Mouse (Mus musculus): Measurements from ENCODE around the gene Gm10320. TPM values are rescaled to one million over a fixed set of nuclear protein-coding genes. Genes with fewer than 3 reads are reported as not detected.

Gene Gm10320
- polyA plus RNA-seq, 1 experiment from 2014 or later, result 1.8 TPM

- no peak for DNase-seq (ENCODE audit: low spot score)
- peaks cover 18% of the 10 kb centered on the region for H3K4me1 ChIP-seq (replicated peaks; ENCODE audit: insufficient read depth, low read length)
- H3K36me3 ChIP-seq (ENCODE audit: insufficient read depth, low read length), result no peaks in the 10 kb centered on the region
- H3K27me3 ChIP-seq (ENCODE audit: insufficient read depth, low read length), result peaks cover 65% of the 10 kb centered on the region
- no peak overlapping the region for H3K4me3 ChIP-seq (replicated peaks; ENCODE audit: low read depth, low read length)
- no peak for ATAC-seq (replicated peaks; ENCODE audit: low FRiP score, low read depth)
- no peak overlapping the region for H3K9ac ChIP-seq (ENCODE audit: low read depth, low read length)
- TF ChIP-seq CTCF (IDR thresholded peaks at IDR 0.05; ENCODE audit: low read depth), result no peak
- no peaks in the 10 kb centered on the region for H3K9me3 ChIP-seq (replicated peaks; ENCODE audit: low read length)
- no peak overlapping the region for H3K27ac ChIP-seq
- no peak overlapping the region for H3K4me2 ChIP-seq (ENCODE audit: low read length)
- 31% methylated on average over 6 of the region's 6 CpGs for WGBS
Measured at GRCm38 (mm10) chr13:98501321-98501720, 9.5 kb upstream of the Gm10320 start.

- no peak for TF ChIP-seq CTCF (IDR thresholded peaks at IDR 0.05; ENCODE audit: low read depth)
- no peak for DNase-seq (ENCODE audit: low spot score)
- Histone ChIP-seq H3K27ac (no peak overlapping the region), H3K4me1 (replicated peaks; ENCODE audit: insufficient read depth, low read length) (peaks cover 18% of the 10 kb centered on the region), H3K4me3 (replicated peaks; ENCODE audit: low read depth, low read length) (no peak overlapping the region), H3K36me3 (ENCODE audit: insufficient read depth, low read length) (no peaks in the 10 kb centered on the region), H3K9ac (ENCODE audit: low read depth, low read length) (no peak overlapping the region), H3K4me2 (ENCODE audit: low read length) (no peak overlapping the region), H3K27me3 (ENCODE audit: insufficient read depth, low read length) (peaks cover 60% of the 10 kb centered on the region), H3K9me3 (replicated peaks; ENCODE audit: low read length) (no peaks in the 10 kb centered on the region)
- 34% methylated on average over 13 of the region's 13 CpGs for WGBS
- ATAC-seq (replicated peaks; ENCODE audit: low FRiP score, low read depth), result no peak
Measured at GRCm38 (mm10) chr13:98500471-98501125, 8.8 kb upstream of the Gm10320 start.

- no peak overlapping the region for H3K27ac ChIP-seq
- H3K4me3 ChIP-seq (replicated peaks; ENCODE audit: low read depth, low read length), result no peak overlapping the region
- ATAC-seq (replicated peaks; ENCODE audit: low FRiP score, low read depth) (no peak), DNase-seq (ENCODE audit: low spot score) (no peak)
- no peak overlapping the region for H3K9ac ChIP-seq (ENCODE audit: low read depth, low read length)
- 55% methylated on average over 5 of the region's 5 CpGs for WGBS
- TF ChIP-seq CTCF (IDR thresholded peaks at IDR 0.05; ENCODE audit: low read depth), result no peak
- H3K4me1 ChIP-seq (replicated peaks; ENCODE audit: insufficient read depth, low read length), result peaks cover 16% of the 10 kb centered on the region
- H3K36me3 ChIP-seq (ENCODE audit: insufficient read depth, low read length), result no peaks in the 10 kb centered on the region
- peaks cover 43% of the 10 kb centered on the region for H3K27me3 ChIP-seq (ENCODE audit: insufficient read depth, low read length)
- H3K4me2 ChIP-seq (ENCODE audit: low read length), result no peak overlapping the region
- H3K9me3 ChIP-seq (replicated peaks; ENCODE audit: low read length), result no peaks in the 10 kb centered on the region
Measured at GRCm38 (mm10) chr13:98498561-98498960, 6.8 kb upstream of the Gm10320 start.

GRCm38 (mm10) chr13:98498080-98498479, 6.3 kb upstream of the Gm10320 start:
- H3K4me1 ChIP-seq (replicated peaks; ENCODE audit: insufficient read depth, low read length), result peaks cover 16% of the 10 kb centered on the region
- ATAC-seq (replicated peaks; ENCODE audit: low FRiP score, low read depth), result no peak
- H3K27me3 ChIP-seq (ENCODE audit: insufficient read depth, low read length), result peaks cover 38% of the 10 kb centered on the region
- no peak overlapping the region for H3K9ac ChIP-seq (ENCODE audit: low read depth, low read length)
- H3K4me2 ChIP-seq (ENCODE audit: low read length), result no peak overlapping the region
- 57% methylated on average over 11 of the region's 11 CpGs for WGBS
- no peak overlapping the region for H3K4me3 ChIP-seq (replicated peaks; ENCODE audit: low read depth, low read length)
- no peak for TF ChIP-seq CTCF (IDR thresholded peaks at IDR 0.05; ENCODE audit: low read depth)
- no peak overlapping the region for H3K27ac ChIP-seq
- no peaks in the 10 kb centered on the region for H3K9me3 ChIP-seq (replicated peaks; ENCODE audit: low read length)
- DNase-seq (ENCODE audit: low spot score), result no peak
- no peaks in the 10 kb centered on the region for H3K36me3 ChIP-seq (ENCODE audit: insufficient read depth, low read length)

- DNase-seq (ENCODE audit: low spot score) (peak; percentile 48), ATAC-seq (replicated peaks; ENCODE audit: low FRiP score, low read depth) (no peak; the same call in 1 of the 2 replicates)
- 15% methylated on average over 16 of the region's 16 CpGs for WGBS
- Histone ChIP-seq H3K9me3 (replicated peaks; ENCODE audit: low read length) (no peaks in the 10 kb centered on the region), H3K27me3 (ENCODE audit: insufficient read depth, low read length) (peaks cover 33% of the 10 kb centered on the region), H3K27ac (no peak overlapping the region), H3K36me3 (ENCODE audit: insufficient read depth, low read length) (no peaks in the 10 kb centered on the region), H3K4me1 (replicated peaks; ENCODE audit: insufficient read depth, low read length) (peaks cover 10% of the 10 kb centered on the region; the same call in 1 of the 2 replicates), H3K9ac (ENCODE audit: low read depth, low read length) (no peak overlapping the region), H3K4me3 (replicated peaks; ENCODE audit: low read depth, low read length) (no peak overlapping the region), H3K4me2 (ENCODE audit: low read length) (no peak overlapping the region)
- peak; percentile 74 for TF ChIP-seq CTCF (IDR thresholded peaks at IDR 0.05; ENCODE audit: low read depth)
Measured at GRCm38 (mm10) chr13:98496917-98497870, 5.4 kb upstream of the Gm10320 start.

GRCm38 (mm10) chr13:98494492-98495064, 2.8 kb upstream of the Gm10320 start:
- Histone ChIP-seq H3K9me3 (replicated peaks; ENCODE audit: low read length) (no peaks in the 10 kb centered on the region), H3K27ac (no peak overlapping the region), H3K4me2 (ENCODE audit: low read length) (no peak overlapping the region), H3K4me1 (replicated peaks; ENCODE audit: insufficient read depth, low read length) (peaks cover 10% of the 10 kb centered on the region; the same call in 1 of the 2 replicates), H3K27me3 (ENCODE audit: insufficient read depth, low read length) (peaks cover 9% of the 10 kb centered on the region), H3K4me3 (replicated peaks; ENCODE audit: low read depth, low read length) (no peak overlapping the region), H3K9ac (ENCODE audit: low read depth, low read length) (no peak overlapping the region), H3K36me3 (ENCODE audit: insufficient read depth, low read length) (no peaks in the 10 kb centered on the region)
- DNase-seq (ENCODE audit: low spot score), result no peak
- 74% methylated on average over 7 of the region's 8 CpGs for WGBS
- no peak for ATAC-seq (replicated peaks; ENCODE audit: low FRiP score, low read depth)
- TF ChIP-seq CTCF (IDR thresholded peaks at IDR 0.05; ENCODE audit: low read depth), result no peak
